Comparison of ENCODE assay signal across 28 mouse cellular contexts in the genomic region with DNA sequence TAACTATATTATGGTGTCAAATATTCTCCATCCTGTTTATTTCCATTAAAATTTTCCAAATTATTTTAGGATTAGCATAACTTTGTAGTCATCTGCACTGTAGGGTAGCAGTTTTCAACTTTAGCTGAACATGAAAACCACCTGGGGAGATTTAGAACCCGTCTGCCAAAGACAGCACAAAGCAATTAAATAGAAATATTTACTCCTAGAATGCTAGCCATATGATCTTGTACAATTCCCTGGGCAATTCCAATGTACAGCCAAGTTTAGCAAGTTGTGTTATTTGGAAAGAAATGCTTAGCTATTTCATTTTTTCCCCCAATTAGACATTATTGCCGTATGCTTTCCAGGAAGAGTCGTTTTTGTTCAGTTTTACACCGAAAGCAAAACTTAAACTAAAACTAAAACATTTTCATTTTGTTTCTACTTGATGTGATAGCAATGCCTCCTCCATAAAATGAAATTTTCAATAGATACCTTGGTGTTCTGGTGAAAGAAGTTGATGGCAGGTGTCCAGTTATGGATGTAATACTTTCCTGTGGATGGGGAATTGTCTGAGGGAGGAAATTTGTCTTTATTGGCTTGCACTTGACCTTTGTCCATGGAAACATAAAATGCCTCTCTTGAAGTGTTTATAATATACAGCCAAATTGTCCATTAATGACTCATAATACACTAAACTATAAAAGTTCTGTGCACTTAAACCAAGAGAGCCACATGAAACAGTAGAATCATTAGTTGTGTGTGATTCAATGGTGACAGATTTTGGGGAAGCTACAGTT.
A peak's percentile ranks its signal among the peaks of the same experiment; 100 is the strongest.
DNase-seq lines count a peak whose midpoint lies in the region; ATAC-seq lines count a peak whose summit lies in the region.
"Had no signal": no experiment of that assay in that cellular context is flagged by ENCODE, and none has a peak within 500 bp of the region (broad histone marks: within the 10 kb centered on the region; RNA-seq: fewer than 3 reads in every experiment).

No protein-coding gene starts in this region.

- no peaks in the 10 kb centered on the region for H3K27me3 ChIP-seq in embryonic facial prominence, embryonic 14.5 days (replicated peaks; ENCODE audit: control insufficient read depth, insufficient read depth, low read length)
- no peaks in the 10 kb centered on the region for H3K27me3 ChIP-seq in embryonic facial prominence, embryonic 10.5 days (replicated peaks; ENCODE audit: low read depth, poor library complexity, severe bottlenecking)
- no peaks in the 10 kb centered on the region for H3K27me3 ChIP-seq in limb, embryonic 13.5 days
- H3K27me3 ChIP-seq in limb, embryonic 10.5 days (ENCODE audit: low read depth, poor library complexity, severe bottlenecking) = no peaks in the 10 kb centered on the region
- H3K27me3 ChIP-seq in limb, embryonic 15.5 days = no peaks in the 10 kb centered on the region
- H3K27me3 ChIP-seq: midbrain, embryonic 15.5 days; neural tube, embryonic 12.5 days had no signal

- no peak overlapping the region for H3K27ac ChIP-seq in embryonic facial prominence, embryonic 14.5 days (replicated peaks; ENCODE audit: low read depth, low read length)
- no peak overlapping the region for H3K27ac ChIP-seq in embryonic facial prominence, embryonic 10.5 days (replicated peaks)
- no peak overlapping the region for H3K27ac ChIP-seq in limb, embryonic 13.5 days
- H3K27ac ChIP-seq in limb, embryonic 10.5 days = no peak overlapping the region
- H3K27ac ChIP-seq in limb, embryonic 15.5 days = peak overlapping the region; percentile 33; the same call in 1 of the 2 replicates
- H3K27ac ChIP-seq: left cerebral cortex, adult 2 months; liver, embryonic 14.5 days; midbrain, embryonic 10.5 days; midbrain, embryonic 15.5 days; neural tube, embryonic 12.5 days had no signal

- H3K9ac ChIP-seq in embryonic facial prominence, embryonic 14.5 days (ENCODE audit: low read depth, low read length) = no peak overlapping the region
- H3K9ac ChIP-seq in limb, embryonic 13.5 days = no peak overlapping the region
- no peak overlapping the region for H3K9ac ChIP-seq in limb, embryonic 15.5 days
- H3K9ac ChIP-seq: liver, embryonic 14.5 days; midbrain, embryonic 15.5 days; neural tube, embryonic 12.5 days had no signal

- ATAC-seq in embryonic facial prominence, embryonic 14.5 days (ENCODE audit: low read depth) = 0 out of 2 replicates have a peak, but pooled peaks have one; percentile 60
- ATAC-seq in limb, embryonic 13.5 days (ENCODE audit: low FRiP score, low read depth) = peak; percentile 76; the same call in 1 of the 2 replicates
- peak; percentile 58; the same call in 1 of the 2 replicates for ATAC-seq in limb, embryonic 15.5 days (ENCODE audit: insufficient number of reproducible peaks, low FRiP score, low TSS enrichment, low read depth)
- ATAC-seq: forebrain, embryonic 16.5 days; hindbrain, embryonic 16.5 days; intestine, embryonic 16.5 days; midbrain, embryonic 15.5 days had no signal

- H3K36me3 ChIP-seq in embryonic facial prominence, embryonic 14.5 days (ENCODE audit: control insufficient read depth, insufficient read depth, low read length) = no peaks in the 10 kb centered on the region
- no peaks in the 10 kb centered on the region for H3K36me3 ChIP-seq in embryonic facial prominence, embryonic 10.5 days (replicated peaks)
- H3K36me3 ChIP-seq in limb, embryonic 13.5 days = no peaks in the 10 kb centered on the region
- no peaks in the 10 kb centered on the region for H3K36me3 ChIP-seq in limb, embryonic 10.5 days
- H3K36me3 ChIP-seq in limb, embryonic 15.5 days = no peaks in the 10 kb centered on the region
- H3K36me3 ChIP-seq: G1E; midbrain, embryonic 10.5 days; midbrain, embryonic 15.5 days; neural tube, embryonic 12.5 days had no signal

- H3K4me2 ChIP-seq in embryonic facial prominence, embryonic 14.5 days (ENCODE audit: low read depth, low read length) = no peak overlapping the region
- H3K4me2 ChIP-seq in limb, embryonic 13.5 days (replicated peaks) = no peak overlapping the region
- no peak overlapping the region for H3K4me2 ChIP-seq in limb, embryonic 15.5 days
- H3K4me2 ChIP-seq: midbrain, embryonic 15.5 days; neural tube, embryonic 12.5 days had no signal

- no peak overlapping the region for H3K4me3 ChIP-seq in embryonic facial prominence, embryonic 14.5 days (ENCODE audit: low read depth, low read length)
- H3K4me3 ChIP-seq in embryonic facial prominence, embryonic 10.5 days = no peak overlapping the region
- H3K4me3 ChIP-seq in limb, embryonic 13.5 days = no peak overlapping the region
- H3K4me3 ChIP-seq in limb, embryonic 10.5 days = no peak overlapping the region
- no peak overlapping the region for H3K4me3 ChIP-seq in limb, embryonic 15.5 days
- H3K4me3 ChIP-seq: left cerebral cortex, adult 2 months; midbrain, embryonic 10.5 days; midbrain, embryonic 15.5 days; myocyte; neural tube, embryonic 12.5 days had no signal

- 43% methylated on average over 4 of the region's 4 CpGs for WGBS in embryonic facial prominence, embryonic 14.5 days
- WGBS in embryonic facial prominence, embryonic 10.5 days = 82% methylated on average over 4 of the region's 4 CpGs
- WGBS in limb, embryonic 13.5 days = 40% methylated on average over 4 of the region's 4 CpGs
- 81% methylated on average over 4 of the region's 4 CpGs for WGBS in limb, embryonic 10.5 days
- WGBS in limb, embryonic 15.5 days = 30% methylated on average over 4 of the region's 4 CpGs

- DNase-seq in embryonic facial prominence, embryonic 14.5 days (ENCODE audit: low spot score) = peak; percentile 89
- DNase-seq in embryonic facial prominence, embryonic 10.5 days (ENCODE audit: low spot score) = no peak
- no peak for DNase-seq in limb, embryonic 10.5 days (ENCODE audit: low spot score)
- DNase-seq in NIH3T3 (ENCODE audit: low read depth) = peak; percentile 26
- no peak for DNase-seq in ovary, adult 18-20 months (ENCODE audit: low spot score)
- DNase-seq: adrenal gland, postnatal 14 days; cerebellum, adult 18-20 months; cerebellum, postnatal 10 days; heart, postnatal 14 days; kidney, adult 8-10 months; kidney, postnatal 14 days; liver; lung, adult 2 months; lung, postnatal 14 days; right cerebral cortex, postnatal 14 days; thymus, postnatal 14 days had no signal

- peaks cover 6% of the 10 kb centered on the region; the same call in 1 of the 2 replicates for H3K4me1 ChIP-seq in embryonic facial prominence, embryonic 14.5 days (ENCODE audit: control insufficient read depth, insufficient read depth, low read length)
- no peaks in the 10 kb centered on the region for H3K4me1 ChIP-seq in embryonic facial prominence, embryonic 10.5 days
- peaks cover 20% of the 10 kb centered on the region for H3K4me1 ChIP-seq in limb, embryonic 13.5 days
- peaks cover 11% of the 10 kb centered on the region for H3K4me1 ChIP-seq in limb, embryonic 10.5 days
- peaks cover 5% of the 10 kb centered on the region; the same call in 1 of the 2 replicates for H3K4me1 ChIP-seq in limb, embryonic 15.5 days
- H3K4me1 ChIP-seq: neural tube, embryonic 12.5 days had no signal

- no peaks in the 10 kb centered on the region for H3K9me3 ChIP-seq in embryonic facial prominence, embryonic 14.5 days (ENCODE audit: control insufficient read depth, low read length)
- no peaks in the 10 kb centered on the region for H3K9me3 ChIP-seq in embryonic facial prominence, embryonic 10.5 days
- H3K9me3 ChIP-seq in limb, embryonic 13.5 days = no peaks in the 10 kb centered on the region
- H3K9me3 ChIP-seq in limb, embryonic 10.5 days (replicated peaks) = no peaks in the 10 kb centered on the region
- no peaks in the 10 kb centered on the region for H3K9me3 ChIP-seq in limb, embryonic 15.5 days
- H3K9me3 ChIP-seq: midbrain, embryonic 10.5 days; midbrain, embryonic 15.5 days; neural tube, embryonic 12.5 days had no signal

Comparison
In these comparisons a context has a peak if more than half of its experiments do, and no peak if none do; other contexts are left out.
1. DNase-seq: peak in embryonic facial prominence, embryonic 14.5 days (single experiment) and NIH3T3 (single experiment); none in embryonic facial prominence, embryonic 10.5 days (single experiment), limb, embryonic 10.5 days (single experiment) and ovary, adult 18-20 months (single experiment).
2. Peak in every context shown above with its lines, with median percentiles within 50 percentile points of each other: ATAC-seq.